Mouse (Mus musculus): Measurements from ENCODE around the gene Rpl22.

DNA sequence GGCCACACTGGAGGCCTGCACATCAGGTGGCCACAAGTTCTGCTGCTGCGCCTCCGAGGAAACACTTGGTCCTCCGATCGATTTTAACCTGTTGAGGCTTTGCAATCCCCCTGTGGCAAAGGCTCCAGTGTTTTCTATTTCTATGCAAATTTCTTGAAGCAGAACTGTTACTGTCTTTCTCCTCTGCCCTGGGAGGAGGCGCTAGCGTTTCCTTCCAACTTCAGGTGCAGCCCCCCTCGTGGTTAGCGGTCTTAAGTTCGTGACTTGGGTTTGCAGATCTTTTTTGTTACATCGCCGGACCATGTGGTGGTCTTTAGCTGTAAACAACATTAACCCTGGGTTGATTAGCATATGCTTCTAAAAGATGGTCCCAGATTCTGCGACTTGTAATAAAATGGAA, 8.0 kb downstream of the Rpl22 start:
- TF ChIP-seq POLR2A (IDR thresholded peaks at IDR 0.05; ENCODE audit: low read depth, low read length): no peak
- TF ChIP-seq CTCF (IDR thresholded peaks at IDR 0.05; ENCODE audit: extremely low read depth, insufficient read depth, insufficient read length, insufficient replicate concordance): no peak

Measured in spleen, adult 2 months (tissue).